Mouse (Mus musculus): Measurements from ENCODE around the gene Grpr. TPM values are rescaled to one million over a fixed set of nuclear protein-coding genes. Genes with fewer than 3 reads are reported as not detected.
A peak's percentile ranks its signal among the peaks of the same experiment; 100 is the strongest.

Gene Grpr
- polyA plus RNA-seq (2014; fragmentation: Nextera tagmentation; extraction: Ambion mirVana) = not detected in 2 replicates

GRCm38 (mm10) chrX:163549666-163550065 lies at the start of gene Grpr:
Grpr (minus strand) TSS chrX:163549677.
- no peak within 1 kb of the TSS for H3K4me2 ChIP-seq (ENCODE audit: low read depth, low read length, severe bottlenecking)
- H3K27ac ChIP-seq (ENCODE audit: low read depth, low read length) = no peak within 1 kb of the TSS
- H3K9ac ChIP-seq (ENCODE audit: low read length) = no peak within 1 kb of the TSS
- DNase-seq (ENCODE audit: low spot score) = peak; percentile 63
- H3K4me1 ChIP-seq (replicated peaks; ENCODE audit: control insufficient read depth, insufficient read depth, low read length) = no peaks in the 10 kb centered on the region
- peak; percentile 90 for ATAC-seq (replicated peaks; ENCODE audit: low FRiP score)
- H3K27me3 ChIP-seq (ENCODE audit: control insufficient read depth, insufficient read depth, low read length) = peaks cover 8% of the 10 kb centered on the region; the same call in 1 of the 2 replicates
- H3K36me3 ChIP-seq (ENCODE audit: control insufficient read depth, insufficient read depth, low read length) = no peaks in the 10 kb centered on the region
- H3K4me3 ChIP-seq (ENCODE audit: low read depth, low read length) = no peak within 1 kb of the TSS
- WGBS = 27% methylated on average over 7 of the region's 7 CpGs
- no peaks in the 10 kb centered on the region for H3K9me3 ChIP-seq (ENCODE audit: control insufficient read depth, low read length)

DNA sequence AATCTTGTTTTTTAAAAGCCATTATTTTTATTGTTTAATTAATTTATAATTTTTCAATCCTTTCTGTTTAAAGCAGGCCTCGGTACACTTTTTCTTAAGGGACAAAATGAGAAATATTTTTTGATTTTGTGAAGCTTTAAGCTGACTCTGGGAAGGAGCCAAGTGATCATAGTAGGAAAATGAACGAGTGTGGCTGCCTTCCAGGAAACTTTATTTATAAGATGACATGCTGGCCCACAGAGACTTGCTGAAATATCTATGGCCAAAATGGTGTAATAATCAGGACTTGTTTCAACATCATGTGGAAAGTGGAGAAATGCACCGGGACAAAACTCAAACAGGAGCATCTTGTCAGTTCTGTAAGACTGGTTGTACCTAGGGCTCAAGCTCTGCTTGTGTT lies 11.0 kb upstream of the Grpr start:
- Histone ChIP-seq H3K4me3 (ENCODE audit: low read depth, low read length) (no peak overlapping the region), H3K27ac (ENCODE audit: low read depth, low read length) (no peak overlapping the region), H3K4me2 (ENCODE audit: low read depth, low read length, severe bottlenecking) (no peak overlapping the region), H3K4me1 (replicated peaks; ENCODE audit: control insufficient read depth, insufficient read depth, low read length) (no peaks in the 10 kb centered on the region), H3K36me3 (ENCODE audit: control insufficient read depth, insufficient read depth, low read length) (no peaks in the 10 kb centered on the region), H3K9me3 (ENCODE audit: control insufficient read depth, low read length) (no peaks in the 10 kb centered on the region), H3K9ac (ENCODE audit: low read length) (no peak overlapping the region), H3K27me3 (ENCODE audit: control insufficient read depth, insufficient read depth, low read length) (no peaks in the 10 kb centered on the region; the same call in 1 of the 2 replicates)
- DNase-seq (ENCODE audit: low spot score) (no peak), ATAC-seq (replicated peaks; ENCODE audit: low FRiP score) (no peak)
- WGBS = 85% methylated on average over 3 of the region's 3 CpGs

DNA sequence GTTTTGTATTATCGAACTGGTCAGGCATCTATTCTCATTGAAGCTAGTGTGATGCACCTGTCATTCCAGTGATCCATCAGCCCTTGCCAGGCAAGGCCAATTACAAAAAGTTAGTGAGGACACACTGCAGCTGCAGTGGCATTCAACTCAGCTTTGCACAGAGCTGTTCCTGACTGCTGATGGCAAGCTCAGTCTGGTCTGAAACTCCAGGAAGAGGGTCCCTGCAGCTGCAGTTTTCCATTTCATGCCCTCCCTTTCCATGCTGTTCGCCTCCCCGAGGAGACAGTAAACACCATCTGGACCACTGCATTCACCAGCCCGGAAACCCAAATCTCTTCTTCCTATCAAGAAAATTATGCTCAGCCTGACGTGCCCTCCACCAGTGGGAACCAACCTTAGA lies 2.4 kb downstream of the Grpr start:
- Histone ChIP-seq H3K9me3 (ENCODE audit: control insufficient read depth, low read length) (no peaks in the 10 kb centered on the region), H3K4me2 (ENCODE audit: low read depth, low read length, severe bottlenecking) (no peak overlapping the region), H3K9ac (ENCODE audit: low read length) (no peak overlapping the region), H3K4me1 (replicated peaks; ENCODE audit: control insufficient read depth, insufficient read depth, low read length) (no peaks in the 10 kb centered on the region), H3K36me3 (ENCODE audit: control insufficient read depth, insufficient read depth, low read length) (no peaks in the 10 kb centered on the region), H3K27me3 (ENCODE audit: control insufficient read depth, insufficient read depth, low read length) (peaks cover 8% of the 10 kb centered on the region; the same call in 1 of the 2 replicates), H3K4me3 (ENCODE audit: low read depth, low read length) (no peak overlapping the region), H3K27ac (ENCODE audit: low read depth, low read length) (no peak overlapping the region)
- DNase-seq (ENCODE audit: low spot score) (no peak), ATAC-seq (replicated peaks; ENCODE audit: low FRiP score) (no peak)
- 87% methylated on average over 5 of the region's 5 CpGs for WGBS

- 71% methylated on average over 2 of the region's 2 CpGs for WGBS
- Histone ChIP-seq H3K9ac (ENCODE audit: low read length) (no peak overlapping the region), H3K9me3 (ENCODE audit: control insufficient read depth, low read length) (no peaks in the 10 kb centered on the region), H3K4me1 (replicated peaks; ENCODE audit: control insufficient read depth, insufficient read depth, low read length) (no peaks in the 10 kb centered on the region), H3K4me2 (ENCODE audit: low read depth, low read length, severe bottlenecking) (no peak overlapping the region), H3K36me3 (ENCODE audit: control insufficient read depth, insufficient read depth, low read length) (no peaks in the 10 kb centered on the region), H3K27ac (ENCODE audit: low read depth, low read length) (no peak overlapping the region), H3K27me3 (ENCODE audit: control insufficient read depth, insufficient read depth, low read length) (peaks cover 4% of the 10 kb centered on the region; the same call in 1 of the 2 replicates), H3K4me3 (ENCODE audit: low read depth, low read length) (no peak overlapping the region)
- no peak for DNase-seq (ENCODE audit: low spot score)
- no peak for ATAC-seq (replicated peaks; ENCODE audit: low FRiP score)
Measured at GRCm38 (mm10) chrX:163532836-163533235, 16.6 kb downstream of the Grpr start.

- 82% methylated on average over 4 of the region's 4 CpGs for WGBS
- ATAC-seq (replicated peaks; ENCODE audit: low FRiP score) (no peak), DNase-seq (ENCODE audit: low spot score) (no peak)
- Histone ChIP-seq H3K9ac (ENCODE audit: low read length) (no peak overlapping the region), H3K4me3 (ENCODE audit: low read depth, low read length) (no peak overlapping the region), H3K27ac (ENCODE audit: low read depth, low read length) (no peak overlapping the region), H3K27me3 (ENCODE audit: control insufficient read depth, insufficient read depth, low read length) (peaks cover 5% of the 10 kb centered on the region), H3K4me2 (ENCODE audit: low read depth, low read length, severe bottlenecking) (no peak overlapping the region), H3K36me3 (ENCODE audit: control insufficient read depth, insufficient read depth, low read length) (no peaks in the 10 kb centered on the region), H3K9me3 (ENCODE audit: control insufficient read depth, low read length) (no peaks in the 10 kb centered on the region), H3K4me1 (replicated peaks; ENCODE audit: control insufficient read depth, insufficient read depth, low read length) (no peaks in the 10 kb centered on the region)
Measured at GRCm38 (mm10) chrX:163518963-163519541, 30.4 kb downstream of the Grpr start.

- H3K9ac ChIP-seq (ENCODE audit: low read length) = no peak overlapping the region
- H3K4me3 ChIP-seq (ENCODE audit: low read depth, low read length) = no peak overlapping the region
- H3K27ac ChIP-seq (ENCODE audit: low read depth, low read length) = no peak overlapping the region
- DNase-seq (ENCODE audit: low spot score) = no peak
- H3K4me2 ChIP-seq (ENCODE audit: low read depth, low read length, severe bottlenecking) = no peak overlapping the region
- H3K27me3 ChIP-seq (ENCODE audit: control insufficient read depth, insufficient read depth, low read length) = peaks cover 13% of the 10 kb centered on the region
- WGBS = 61% methylated on average over 2 of the region's 2 CpGs
- H3K9me3 ChIP-seq (ENCODE audit: control insufficient read depth, low read length) = no peaks in the 10 kb centered on the region
- no peaks in the 10 kb centered on the region for H3K36me3 ChIP-seq (ENCODE audit: control insufficient read depth, insufficient read depth, low read length)
- no peak for ATAC-seq (replicated peaks; ENCODE audit: low FRiP score)
- no peaks in the 10 kb centered on the region for H3K4me1 ChIP-seq (replicated peaks; ENCODE audit: control insufficient read depth, insufficient read depth, low read length)
Measured at GRCm38 (mm10) chrX:163511766-163512165, 37.7 kb downstream of the Grpr start.

- DNase-seq (ENCODE audit: low spot score) (no peak), ATAC-seq (replicated peaks; ENCODE audit: low FRiP score) (no peak)
- Histone ChIP-seq H3K4me3 (ENCODE audit: low read depth, low read length) (no peak overlapping the region), H3K27ac (ENCODE audit: low read depth, low read length) (no peak overlapping the region), H3K4me1 (replicated peaks; ENCODE audit: control insufficient read depth, insufficient read depth, low read length) (no peaks in the 10 kb centered on the region), H3K4me2 (ENCODE audit: low read depth, low read length, severe bottlenecking) (no peak overlapping the region), H3K36me3 (ENCODE audit: control insufficient read depth, insufficient read depth, low read length) (no peaks in the 10 kb centered on the region), H3K27me3 (ENCODE audit: control insufficient read depth, insufficient read depth, low read length) (peaks cover 3% of the 10 kb centered on the region; the same call in 1 of the 2 replicates), H3K9ac (ENCODE audit: low read length) (no peak overlapping the region), H3K9me3 (ENCODE audit: control insufficient read depth, low read length) (no peaks in the 10 kb centered on the region)
- WGBS = 77% methylated on average over 3 of the region's 3 CpGs
Measured at GRCm38 (mm10) chrX:163502088-163502487, 47.4 kb downstream of the Grpr start.

Other genes starting within 250 kb of the Grpr start
- gene Rnf138rt1, start 211.7 kb upstream of the Grpr start, polyA plus RNA-seq (2014; fragmentation: Nextera tagmentation; extraction: Ambion mirVana) = 0.47 and 0.68 TPM in 2 replicates

Measured in forebrain, embryonic 11.5 days (tissue).